ENCODE assay signal across 21 mouse cellular contexts in genomic region chr16:81187579-81188179, GRCm38 (mm10). TPM values are rescaled to one million over a fixed set of nuclear protein-coding genes. Genes with fewer than 3 reads are reported as not detected.
A peak's percentile ranks its signal among the peaks of the same experiment; 100 is the strongest.
DNase-seq lines count a peak whose midpoint lies in the region; ATAC-seq and TF ChIP-seq lines count a peak whose summit lies in the region.
"Had no signal": no experiment of that assay in that cellular context is flagged by ENCODE, and none has a peak within 500 bp of the region (broad histone marks: within the 10 kb centered on the region; RNA-seq: fewer than 3 reads in every experiment).

No protein-coding gene starts in this region.

- WGBS in forebrain, postnatal 0 days, result 68% methylated on average over 16 of the region's 16 CpGs
- 84% methylated on average over 16 of the region's 16 CpGs for WGBS in forebrain, embryonic 13.5 days
- WGBS in cerebellum, adult 2 months, result 24% methylated on average over 16 of the region's 16 CpGs

- TF ChIP-seq POLR2A in cerebellum, adult 2 months (IDR thresholded peaks at IDR 0.05; ENCODE audit: borderline replicate concordance, insufficient read depth, low read length), result no peak
- TF ChIP-seq POLR2A in cortical plate, adult 2 months (IDR thresholded peaks at IDR 0.05; ENCODE audit: extremely low read depth, insufficient read depth, low read length), result no peak

- no peaks in the 10 kb centered on the region for H3K36me3 ChIP-seq in forebrain, postnatal 0 days (ENCODE audit: insufficient read depth)
- H3K36me3 ChIP-seq in forebrain, embryonic 13.5 days (ENCODE audit: poor library complexity, severe bottlenecking), result no peaks in the 10 kb centered on the region
- H3K36me3 ChIP-seq: heart, embryonic 15.5 days; limb, embryonic 13.5 days; midbrain, embryonic 15.5 days; stomach, embryonic 15.5 days had no signal

- no peak overlapping the region for H3K27ac ChIP-seq in forebrain, postnatal 0 days (ENCODE audit: low read depth, low read length)
- H3K27ac ChIP-seq in forebrain, embryonic 13.5 days, result no peak overlapping the region
- no peak overlapping the region for H3K27ac ChIP-seq in left cerebral cortex, adult 2 months
- no peak overlapping the region for H3K27ac ChIP-seq in cerebellum, adult 2 months (ENCODE audit: insufficient read depth, low read length)
- no peak overlapping the region for H3K27ac ChIP-seq in cortical plate, adult 2 months (ENCODE audit: insufficient read depth, low read length)
- H3K27ac ChIP-seq: heart, adult 2 months; heart, embryonic 15.5 days; limb, embryonic 13.5 days; midbrain, embryonic 15.5 days; stomach, embryonic 15.5 days had no signal

- H3K4me3 ChIP-seq in forebrain, postnatal 0 days (ENCODE audit: low read depth, low read length), result no peak overlapping the region
- H3K4me3 ChIP-seq in forebrain, embryonic 13.5 days, result no peak overlapping the region
- H3K4me3 ChIP-seq in left cerebral cortex, adult 2 months, result 0 out of 2 replicates have a peak overlapping the region, but pooled peaks have one; percentile 5
- H3K4me3 ChIP-seq in cerebellum, adult 2 months (replicated peaks; ENCODE audit: insufficient read depth, low read depth, low read length), result peak overlapping the region; percentile 35
- H3K4me3 ChIP-seq in cortical plate, adult 2 months (ENCODE audit: insufficient read depth, low read length), result peak overlapping the region; percentile 37; the same call in 1 of the 2 replicates
- H3K4me3 ChIP-seq: heart, adult 2 months; heart, embryonic 15.5 days; limb, embryonic 13.5 days; midbrain, embryonic 15.5 days; stomach, embryonic 15.5 days had no signal

- ATAC-seq in forebrain, postnatal 0 days, result no peak
- no peak for ATAC-seq in forebrain, embryonic 13.5 days
- ATAC-seq: midbrain, embryonic 15.5 days had no signal

- no peaks in the 10 kb centered on the region for H3K9me3 ChIP-seq in forebrain, postnatal 0 days (ENCODE audit: low read length)
- H3K9me3 ChIP-seq in forebrain, embryonic 13.5 days (replicated peaks), result no peaks in the 10 kb centered on the region
- H3K9me3 ChIP-seq: heart, embryonic 15.5 days; limb, embryonic 13.5 days; midbrain, embryonic 15.5 days; stomach, embryonic 15.5 days had no signal

- TF ChIP-seq CTCF in forebrain, postnatal 0 days (IDR thresholded peaks at IDR 0.05; ENCODE audit: low read depth), result no peak
- TF ChIP-seq CTCF in left cerebral cortex, adult 2 months (IDR thresholded peaks at IDR 0.05), result no peak
- TF ChIP-seq CTCF in cerebellum, adult 2 months (IDR thresholded peaks at IDR 0.05; ENCODE audit: borderline replicate concordance, insufficient read depth, low read depth, low read length), result no peak
- TF ChIP-seq CTCF in cortical plate, adult 2 months (IDR thresholded peaks at IDR 0.05; ENCODE audit: extremely low read depth, insufficient read depth, low read length), result no peak

- no peaks in the 10 kb centered on the region for H3K4me1 ChIP-seq in forebrain, postnatal 0 days (ENCODE audit: insufficient read depth)
- no peaks in the 10 kb centered on the region for H3K4me1 ChIP-seq in forebrain, embryonic 13.5 days
- peaks cover 4% of the 10 kb centered on the region; the same call in 1 of the 2 replicates for H3K4me1 ChIP-seq in cerebellum, adult 2 months (ENCODE audit: control insufficient read depth, insufficient read depth, low read length)
- H3K4me1 ChIP-seq in cortical plate, adult 2 months (ENCODE audit: control insufficient read depth, insufficient read depth, low read length), result no peaks in the 10 kb centered on the region
- H3K4me1 ChIP-seq: heart, embryonic 15.5 days; limb, embryonic 13.5 days; midbrain, embryonic 15.5 days; stomach, embryonic 15.5 days had no signal

- H3K4me2 ChIP-seq in forebrain, postnatal 0 days (ENCODE audit: low read depth), result peak overlapping the region; percentile 26
- H3K4me2 ChIP-seq in forebrain, embryonic 13.5 days, result no peak overlapping the region
- H3K4me2 ChIP-seq: heart, embryonic 15.5 days; limb, embryonic 13.5 days; midbrain, embryonic 15.5 days; stomach, embryonic 15.5 days had no signal

- peak; percentile 15 for DNase-seq in forebrain, postnatal 0 days
- DNase-seq in left cerebral cortex, adult 2 months (ENCODE audit: extremely low spot score in 1 of 2, low spot score in 2 of 2), result no peak
- no peak for DNase-seq in left cerebral cortex, adult 11 months (ENCODE audit: low spot score)
- peak; percentile 48 to 59 for DNase-seq in cerebellum, adult 2 months
- DNase-seq in gastrocnemius, postnatal 25 days, result no peak
- no peak for DNase-seq in kidney, postnatal 25 days
- DNase-seq: adrenal gland, adult 8-10 months; B cell, adult 2 months; heart, adult 2 months; kidney, adult 11 months; kidney, postnatal 36 days; lung, postnatal 10 days; right cerebral cortex, postnatal 14 days had no signal

- intact Hi-C loops in left cerebral cortex, adult 2 months (cut with DNase I), result no loop called here

- no peaks in the 10 kb centered on the region for H3K27me3 ChIP-seq in forebrain, postnatal 0 days (ENCODE audit: insufficient read depth, low read length)
- H3K27me3 ChIP-seq in forebrain, embryonic 13.5 days, result no peaks in the 10 kb centered on the region
- no peaks in the 10 kb centered on the region for H3K27me3 ChIP-seq in cerebellum, adult 2 months (ENCODE audit: control insufficient read depth, insufficient read depth, low read length)
- H3K27me3 ChIP-seq: heart, embryonic 15.5 days; limb, embryonic 13.5 days; midbrain, embryonic 15.5 days; stomach, embryonic 15.5 days had no signal

- H3K9ac ChIP-seq in forebrain, postnatal 0 days, result no peak overlapping the region
- no peak overlapping the region for H3K9ac ChIP-seq in forebrain, embryonic 13.5 days
- H3K9ac ChIP-seq: heart, embryonic 15.5 days; limb, embryonic 13.5 days; midbrain, embryonic 15.5 days; stomach, embryonic 15.5 days had no signal

RNA-seq across cellular contexts. Expression of gene Ncam2, which starts 12.8 kb away (rescaled TPM):
- total RNA-seq in forebrain, postnatal 0 days (2014; rRNA removed), result 44.5 and 54.6 TPM in 2 replicates
- polyA plus RNA-seq in forebrain, postnatal 0 days (2015; fragmentation: Nextera tagmentation; extraction: Ambion mirVana), result 5.1 and 12.2 TPM in 2 replicates
- polyA plus RNA-seq in forebrain, embryonic 13.5 days (2015; fragmentation: Nextera tagmentation; extraction: Ambion mirVana), result 5.7 and 7.5 TPM in 2 replicates
- 10 to 100 TPM; 77.3 to 81.7 TPM for total RNA-seq in left cerebral cortex, adult 2 months (2021)
- 12.9 and 14.0 TPM in 2 replicates for polyA plus RNA-seq in cerebellum, adult 2 months (2012; rRNA removed)
- 19.8 and 20.3 TPM in 2 replicates for polyA plus RNA-seq in cortical plate, adult 2 months (2012; rRNA removed)
- under 1 TPM in 1 of 2 experiments, not detected in 1; 0.08 TPM for total RNA-seq in gastrocnemius, postnatal 25 days (2021)
- polyA plus RNA-seq: liver, embryonic 16.5 days; spleen, adult 2 months had no signal

Comparison
In these comparisons a context has a peak if more than half of its experiments do, and no peak if none do; other contexts are left out.
1. DNase-seq: peak in forebrain, postnatal 0 days (single experiment) and cerebellum, adult 2 months (2 of 2); none in left cerebral cortex, adult 2 months (0 of 2), left cerebral cortex, adult 11 months (single experiment), gastrocnemius, postnatal 25 days (single experiment) and kidney, postnatal 25 days (0 of 2).
2. H3K4me3 ChIP-seq: peak in left cerebral cortex, adult 2 months (single experiment), cerebellum, adult 2 months (single experiment) and cortical plate, adult 2 months (single experiment); none in forebrain, postnatal 0 days (single experiment) and forebrain, embryonic 13.5 days (single experiment).